Mouse (Mus musculus) gastrocnemius, postnatal 36 days (tissue): ENCODE results near the gene Slc22a15. TPM values are rescaled to one million over a fixed set of nuclear protein-coding genes. Genes with fewer than 3 reads are reported as not detected.
A peak's percentile ranks its signal among the peaks of the same experiment; 100 is the strongest.

ENCODE experiments used
- DNase-seq, 2 experiments: peaks; one replicate each; pipeline ENCODE4 v3.0.0; 2022
- intact Hi-C: fragments of 180-260 bp; cut with DNase I; formaldehyde crosslinking; loops from one replicate; pipeline ENCODE4 v1.15.1; 2025
- total RNA-seq, 2 experiments: library from RNA; stranded (reverse); gene quantifications; 2 replicates each; pipeline ENCODE4 v1.2.3; 2021

Slc22a15 gene
- total RNA-seq, 2 experiments from 2014 or later = 0.59 to 0.76 TPM

- DNase-seq = no peak
- intact Hi-C loops = no loop called here
Observed at GRCm38 (mm10) chr3:101875258-101875920, 48.9 kb downstream of the Slc22a15 start.

GRCm38 (mm10) chr3:101873061-101873675, 51.1 kb downstream of the Slc22a15 start:
- intact Hi-C loops = no loop called here
- DNase-seq = no peak

GRCm38 (mm10) chr3:101871951-101872350, 52.3 kb downstream of the Slc22a15 start:
- intact Hi-C loops = no loop called here
- DNase-seq = no peak

- intact Hi-C loops = no loop called here
- DNase-seq = no peak
Observed at GRCm38 (mm10) chr3:101867001-101867421, 57.2 kb downstream of the Slc22a15 start.

- no peak for DNase-seq
- intact Hi-C loops = no loop called here
Observed at GRCm38 (mm10) chr3:101861856-101862255, 62.4 kb downstream of the Slc22a15 start.

- intact Hi-C loops = no loop called here
- DNase-seq = no peak
Observed at GRCm38 (mm10) chr3:101860151-101860550, 64.1 kb downstream of the Slc22a15 start.

- intact Hi-C loops = no loop called here
- DNase-seq = no peak
Observed at GRCm38 (mm10) chr3:101859740-101860139, 64.5 kb downstream of the Slc22a15 start.

GRCm38 (mm10) chr3:101854075-101854474, 70.2 kb downstream of the Slc22a15 start:
- no peak for DNase-seq
- intact Hi-C loops = no loop called here

- DNase-seq = no peak
- intact Hi-C loops = no loop called here
Observed at GRCm38 (mm10) chr3:101851363-101851762, 72.9 kb downstream of the Slc22a15 start.

- intact Hi-C loops = no loop called here
Observed at GRCm38 (mm10) chr3:101848816-101849215, 75.4 kb downstream of the Slc22a15 start, which contains the start of gene Mab21l3. Gene Mab21l3, minus strand, starts transcription at chr3:101848959.

GRCm38 (mm10) chr3:101846096-101846495, 78.2 kb downstream of the Slc22a15 start:
- intact Hi-C loops = no loop called here
- no peak for DNase-seq

More at GRCm38 (mm10) chr3:101848816-101849215, 75.4 kb downstream of the Slc22a15 start, which contains the start of gene Mab21l3:
- no peak for DNase-seq

GRCm38 (mm10) chr3:101842372-101843094, 81.7 kb downstream of the Slc22a15 start:
- intact Hi-C loops = no loop called here
- no peak for DNase-seq

GRCm38 (mm10) chr3:101839327-101839726, 84.9 kb downstream of the Slc22a15 start:
- intact Hi-C loops = no loop called here
- DNase-seq = no peak

- intact Hi-C loops = no loop called here
- no peak for DNase-seq
Observed at GRCm38 (mm10) chr3:101836971-101837370, 87.3 kb downstream of the Slc22a15 start.

- DNase-seq = no peak
- intact Hi-C loops = no loop called here
Observed at GRCm38 (mm10) chr3:101836532-101836931, 87.7 kb downstream of the Slc22a15 start.

- DNase-seq = peak; percentile 46 to 66
- intact Hi-C loops = no loop called here
Observed at GRCm38 (mm10) chr3:101836045-101836444, 88.2 kb downstream of the Slc22a15 start.

GRCm38 (mm10) chr3:101831189-101831858, 92.9 kb downstream of the Slc22a15 start:
- no peak for DNase-seq
- intact Hi-C loops = no loop called here

GRCm38 (mm10) chr3:101829881-101830616, 94.2 kb downstream of the Slc22a15 start:
- no peak for DNase-seq
- intact Hi-C loops = no loop called here

- DNase-seq = no peak
- intact Hi-C loops = no loop called here
Observed at GRCm38 (mm10) chr3:101828595-101828994, 95.7 kb downstream of the Slc22a15 start.

GRCm38 (mm10) chr3:101827220-101827715, 97.0 kb downstream of the Slc22a15 start:
- intact Hi-C loops = no loop called here
- DNase-seq = no peak
